Mouse (Mus musculus) hindbrain, embryonic 10.5 days (tissue): ENCODE data around the gene Nol11. TPM values are rescaled to one million over a fixed set of nuclear protein-coding genes. Genes with fewer than 3 reads are reported as not detected.

Experiments used
- DNase-seq: peaks from one replicate; pipeline ENCODE4 v3.0.0-alpha.2; 2017; ENCODE audit warnings: low spot score
- H3K27ac ChIP-seq: fragments of 300-500 bp; sonication (generic); 2 replicates; pipeline ENCODE4 v1.5.1; 2016; ENCODE audit warnings: mild to moderate bottlenecking, moderate library complexity
- H3K27me3 ChIP-seq: fragments of 300-500 bp; sonication (generic); 2 replicates; pipeline ENCODE4 v1.6.1; 2016; ENCODE audit warnings: mild to moderate bottlenecking; ENCODE audit not compliant: poor library complexity, insufficient read depth, severe bottlenecking
- H3K36me3 ChIP-seq: fragments of 300-500 bp; sonication (generic); 2 replicates; pipeline ENCODE4 v1.6.1; 2016; ENCODE audit warnings: mild to moderate bottlenecking, moderate library complexity
- H3K4me1 ChIP-seq: fragments of 300-500 bp; sonication (generic); replicated peaks from 2 replicates; pipeline ENCODE4 v1.6.1; 2016; ENCODE audit warnings: mild to moderate bottlenecking
- H3K4me3 ChIP-seq: fragments of 300-500 bp; sonication (generic); 2 replicates; pipeline ENCODE4 v1.5.1; 2016; ENCODE audit warnings: mild to moderate bottlenecking, moderate library complexity
- H3K9me3 ChIP-seq: fragments of 300-500 bp; sonication (generic); 2 replicates; pipeline ENCODE4 v1.6.1; 2016; ENCODE audit warnings: mild to moderate bottlenecking, moderate library complexity
- WGBS: fragments of 180-500 bp; shearing (Covaris S2); methylation state at CpG from one replicate; pipeline ENCODE4 v1.1.7; 2016; 5-methylcytosine and 5-hydroxymethylcytosine counted together
- polyA plus RNA-seq: library from polyadenylated mRNA; unstranded; fragments of >200 nt; fragmentation: Nextera tagmentation; extraction: Ambion mirVana; gene quantifications from 2 replicates; pipeline ENCODE4 v1.2.1, GENCODE M21; 2016

The Nol11 gene
- polyA plus RNA-seq, 1 experiment from 2014 or later: 64.5 TPM

- H3K4me3 ChIP-seq: no peak overlapping the region
- H3K27me3 ChIP-seq: no peaks in the 10 kb centered on the region
- H3K27ac ChIP-seq: no peak overlapping the region
- no peaks in the 10 kb centered on the region for H3K9me3 ChIP-seq
- H3K4me1 ChIP-seq: 0 out of 2 replicates have a peak, but pooled peaks cover 7% of the 10 kb centered on the region
- H3K36me3 ChIP-seq: peaks cover 21% of the 10 kb centered on the region
- 83% methylated on average over 5 of the region's 5 CpGs for WGBS
- no peak for DNase-seq
These were observed 24.6 kb upstream of the Nol11 start for GRCm38 (mm10) chr11:107213745-107214144.

- no peaks in the 10 kb centered on the region for H3K27me3 ChIP-seq
- WGBS: 89% methylated on average over 13 of the region's 13 CpGs
- DNase-seq: no peak
- 0 out of 2 replicates have a peak, but pooled peaks cover 6% of the 10 kb centered on the region for H3K36me3 ChIP-seq
- H3K4me1 ChIP-seq: 0 out of 2 replicates have a peak, but pooled peaks cover 7% of the 10 kb centered on the region
- no peaks in the 10 kb centered on the region for H3K9me3 ChIP-seq
- no peak overlapping the region for H3K27ac ChIP-seq
- H3K4me3 ChIP-seq: no peak overlapping the region
These were observed 20.6 kb upstream of the Nol11 start for GRCm38 (mm10) chr11:107209818-107210217.

GRCm38 (mm10) chr11:107201773-107202172, 12.6 kb upstream of the Nol11 start:
- Histone ChIP-seq H3K27me3 (no peaks in the 10 kb centered on the region), H3K4me3 (no peak overlapping the region), H3K36me3 (no peaks in the 10 kb centered on the region), H3K27ac (no peak overlapping the region), H3K4me1 (no peaks in the 10 kb centered on the region), H3K9me3 (no peaks in the 10 kb centered on the region)
- WGBS: 89% methylated on average over 11 of the region's 11 CpGs
- DNase-seq: no peak

- no peaks in the 10 kb centered on the region for H3K36me3 ChIP-seq
- H3K27me3 ChIP-seq: no peaks in the 10 kb centered on the region
- no peak overlapping the region for H3K27ac ChIP-seq
- no peaks in the 10 kb centered on the region for H3K4me1 ChIP-seq
- H3K9me3 ChIP-seq: no peaks in the 10 kb centered on the region
- 77% methylated on average over 5 of the region's 5 CpGs for WGBS
- no peak for DNase-seq
- H3K4me3 ChIP-seq: no peak overlapping the region
These were observed 10.1 kb upstream of the Nol11 start for GRCm38 (mm10) chr11:107199281-107199680.

GRCm38 (mm10) chr11:107195334-107195733, 6.2 kb upstream of the Nol11 start:
- Histone ChIP-seq H3K27ac (no peak overlapping the region), H3K4me3 (no peak overlapping the region), H3K9me3 (no peaks in the 10 kb centered on the region), H3K27me3 (no peaks in the 10 kb centered on the region), H3K4me1 (no peaks in the 10 kb centered on the region), H3K36me3 (no peaks in the 10 kb centered on the region)
- DNase-seq: no peak
- 68% methylated on average over 2 of the region's 2 CpGs for WGBS

- H3K9me3 ChIP-seq: no peaks in the 10 kb centered on the region
- 83% methylated on average over 2 of the region's 2 CpGs for WGBS
These were observed 1.2 kb upstream of the Nol11 start for GRCm38 (mm10) chr11:107190376-107190775.

GRCm38 (mm10) chr11:107183777-107184176, 5.4 kb downstream of the Nol11 start:
- no peaks in the 10 kb centered on the region for H3K9me3 ChIP-seq
- H3K4me3 ChIP-seq: no peak overlapping the region
- no peaks in the 10 kb centered on the region for H3K27me3 ChIP-seq
- 96% methylated on average over 8 of the region's 8 CpGs for WGBS
- peaks cover 84% of the 10 kb centered on the region for H3K36me3 ChIP-seq
- no peak overlapping the region for H3K27ac ChIP-seq
- DNase-seq: no peak
- H3K4me1 ChIP-seq: peaks cover 7% of the 10 kb centered on the region

More at GRCm38 (mm10) chr11:107190376-107190775, 1.2 kb upstream of the Nol11 start:
- DNase-seq: no peak
- Histone ChIP-seq H3K36me3 (peaks cover 18% of the 10 kb centered on the region), H3K27ac (no peak overlapping the region), H3K4me1 (peaks cover 7% of the 10 kb centered on the region), H3K4me3 (no peak overlapping the region), H3K27me3 (no peaks in the 10 kb centered on the region)

- Histone ChIP-seq H3K27me3 (no peaks in the 10 kb centered on the region), H3K36me3 (peaks cover 14% of the 10 kb centered on the region), H3K9me3 (no peaks in the 10 kb centered on the region), H3K4me3 (no peak overlapping the region), H3K4me1 (peaks cover 6% of the 10 kb centered on the region; the same call in 1 of the 2 replicates), H3K27ac (no peak overlapping the region)
- WGBS: 82% methylated on average over 4 of the region's 4 CpGs
- DNase-seq: no peak
These were observed 28.0 kb downstream of the Nol11 start for GRCm38 (mm10) chr11:107161215-107161614.

- Histone ChIP-seq H3K4me3 (no peak overlapping the region), H3K36me3 (peaks cover 4% of the 10 kb centered on the region; the same call in 1 of the 2 replicates), H3K9me3 (no peaks in the 10 kb centered on the region), H3K27ac (no peak overlapping the region), H3K4me1 (peaks cover 6% of the 10 kb centered on the region; the same call in 1 of the 2 replicates), H3K27me3 (no peaks in the 10 kb centered on the region)
- WGBS: 36% methylated on average over 1 of the region's 1 CpGs
- no peak for DNase-seq
These were observed 30.1 kb downstream of the Nol11 start for GRCm38 (mm10) chr11:107159034-107159433.

- no peaks in the 10 kb centered on the region for H3K9me3 ChIP-seq
- no peaks in the 10 kb centered on the region for H3K27me3 ChIP-seq
- WGBS: 59% methylated on average over 5 of the region's 5 CpGs
- no peak overlapping the region for H3K27ac ChIP-seq
- H3K36me3 ChIP-seq: no peaks in the 10 kb centered on the region
- no peak for DNase-seq
- no peak overlapping the region for H3K4me3 ChIP-seq
- peaks cover 6% of the 10 kb centered on the region; the same call in 1 of the 2 replicates for H3K4me1 ChIP-seq
These were observed 32.1 kb downstream of the Nol11 start for GRCm38 (mm10) chr11:107156977-107157642.

GRCm38 (mm10) chr11:107155292-107155691, 33.9 kb downstream of the Nol11 start:
- Histone ChIP-seq H3K27ac (no peak overlapping the region), H3K36me3 (no peaks in the 10 kb centered on the region), H3K4me3 (no peak overlapping the region), H3K9me3 (no peaks in the 10 kb centered on the region), H3K27me3 (no peaks in the 10 kb centered on the region), H3K4me1 (peaks cover 6% of the 10 kb centered on the region; the same call in 1 of the 2 replicates)
- 87% methylated on average over 5 of the region's 5 CpGs for WGBS
- DNase-seq: no peak

GRCm38 (mm10) chr11:107154431-107154830, 34.8 kb downstream of the Nol11 start:
- 82% methylated on average over 7 of the region's 7 CpGs for WGBS
- DNase-seq: no peak

GRCm38 (mm10) chr11:107153645-107154044, 35.5 kb downstream of the Nol11 start:
- no peak overlapping the region for H3K4me3 ChIP-seq
- DNase-seq: no peak
- H3K4me1 ChIP-seq: no peaks in the 10 kb centered on the region
- H3K27ac ChIP-seq: no peak overlapping the region
- no peaks in the 10 kb centered on the region for H3K27me3 ChIP-seq
- WGBS: 79% methylated on average over 5 of the region's 5 CpGs
- no peaks in the 10 kb centered on the region for H3K36me3 ChIP-seq
- H3K9me3 ChIP-seq: no peaks in the 10 kb centered on the region

More at GRCm38 (mm10) chr11:107154431-107154830, 34.8 kb downstream of the Nol11 start:
- peaks cover 1% of the 10 kb centered on the region; the same call in 1 of the 2 replicates for H3K4me1 ChIP-seq
- no peak overlapping the region for H3K4me3 ChIP-seq
- no peak overlapping the region for H3K27ac ChIP-seq
- no peaks in the 10 kb centered on the region for H3K36me3 ChIP-seq
- H3K9me3 ChIP-seq: no peaks in the 10 kb centered on the region
- no peaks in the 10 kb centered on the region for H3K27me3 ChIP-seq
